Mouse (Mus musculus): ENCODE data around the gene Snx27. TPM values are rescaled to one million over a fixed set of nuclear protein-coding genes. Genes with fewer than 3 reads are reported as not detected.
A peak's percentile ranks its signal among the peaks of the same experiment; 100 is the strongest.

The Snx27 gene
- polyA plus RNA-seq, 2 experiments = 24.3 to 37.2 TPM

- Histone ChIP-seq H3K9me3 (ENCODE audit: control insufficient read depth, low read length) (no peaks in the 10 kb centered on the region), H3K4me1 (ENCODE audit: control insufficient read depth, insufficient read depth, low read length) (peaks cover 5% of the 10 kb centered on the region; the same call in 1 of the 2 replicates), H3K9ac (ENCODE audit: low read depth, low read length, severe bottlenecking) (no peak overlapping the region), H3K4me2 (replicated peaks; ENCODE audit: low read depth, low read length, severe bottlenecking) (no peak overlapping the region), H3K36me3 (ENCODE audit: control insufficient read depth, insufficient read depth, low read length) (no peaks in the 10 kb centered on the region), H3K27me3 (ENCODE audit: control insufficient read depth, insufficient read depth, low read length) (0 out of 2 replicates have a peak, but pooled peaks cover 1% of the 10 kb centered on the region), H3K4me3 (replicated peaks; ENCODE audit: low read length) (no peak overlapping the region), H3K27ac (replicated peaks; ENCODE audit: low read depth, low read length) (no peak overlapping the region)
- TF ChIP-seq POLR2A (IDR thresholded peaks at IDR 0.05; ENCODE audit: borderline replicate concordance, extremely low read depth, insufficient read depth, insufficient read length) = no peak
- no peak for ATAC-seq (ENCODE audit: low FRiP score, low read depth)
- WGBS = 29% methylated on average over 19 of the region's 20 CpGs
- DNase-seq (ENCODE audit: low spot score) = no peak
Observed at GRCm38 (mm10) chr3:94483790-94484439, 98.6 kb downstream of the Snx27 start.

- 91% methylated on average over 17 of the region's 17 CpGs for WGBS
Observed at GRCm38 (mm10) chr3:94482764-94483385, 99.6 kb downstream of the Snx27 start.

GRCm38 (mm10) chr3:94481429-94481828 lies 101.1 kb downstream of the Snx27 start:
- WGBS = 73% methylated on average over 4 of the region's 4 CpGs
- ATAC-seq (ENCODE audit: low FRiP score, low read depth) (no peak), DNase-seq (ENCODE audit: low spot score) (no peak)
- Histone ChIP-seq H3K4me1 (ENCODE audit: control insufficient read depth, insufficient read depth, low read length) (peaks cover 5% of the 10 kb centered on the region; the same call in 1 of the 2 replicates), H3K27ac (replicated peaks; ENCODE audit: low read depth, low read length) (no peak overlapping the region), H3K4me3 (replicated peaks; ENCODE audit: low read length) (no peak overlapping the region), H3K9ac (ENCODE audit: low read depth, low read length, severe bottlenecking) (no peak overlapping the region), H3K9me3 (ENCODE audit: control insufficient read depth, low read length) (no peaks in the 10 kb centered on the region), H3K4me2 (replicated peaks; ENCODE audit: low read depth, low read length, severe bottlenecking) (no peak overlapping the region), H3K27me3 (ENCODE audit: control insufficient read depth, insufficient read depth, low read length) (0 out of 2 replicates have a peak, but pooled peaks cover 10% of the 10 kb centered on the region), H3K36me3 (ENCODE audit: control insufficient read depth, insufficient read depth, low read length) (no peaks in the 10 kb centered on the region)
- TF ChIP-seq POLR2A (IDR thresholded peaks at IDR 0.05; ENCODE audit: borderline replicate concordance, extremely low read depth, insufficient read depth, insufficient read length) = no peak

More at GRCm38 (mm10) chr3:94482764-94483385, 99.6 kb downstream of the Snx27 start:
- H3K36me3 ChIP-seq (ENCODE audit: control insufficient read depth, insufficient read depth, low read length) = no peaks in the 10 kb centered on the region
- H3K4me1 ChIP-seq (ENCODE audit: control insufficient read depth, insufficient read depth, low read length) = peaks cover 5% of the 10 kb centered on the region; the same call in 1 of the 2 replicates
- H3K4me2 ChIP-seq (replicated peaks; ENCODE audit: low read depth, low read length, severe bottlenecking) = no peak overlapping the region
- no peak overlapping the region for H3K4me3 ChIP-seq (replicated peaks; ENCODE audit: low read length)
- ATAC-seq (ENCODE audit: low FRiP score, low read depth) (no peak), DNase-seq (ENCODE audit: low spot score) (no peak)
- TF ChIP-seq POLR2A (IDR thresholded peaks at IDR 0.05; ENCODE audit: borderline replicate concordance, extremely low read depth, insufficient read depth, insufficient read length) = no peak
- no peak overlapping the region for H3K27ac ChIP-seq (replicated peaks; ENCODE audit: low read depth, low read length)
- no peaks in the 10 kb centered on the region for H3K9me3 ChIP-seq (ENCODE audit: control insufficient read depth, low read length)
- H3K9ac ChIP-seq (ENCODE audit: low read depth, low read length, severe bottlenecking) = no peak overlapping the region
- 0 out of 2 replicates have a peak, but pooled peaks cover 10% of the 10 kb centered on the region for H3K27me3 ChIP-seq (ENCODE audit: control insufficient read depth, insufficient read depth, low read length)

GRCm38 (mm10) chr3:94480291-94480884 lies 102.1 kb downstream of the Snx27 start, which contains the start of gene Riiad1:
TSS of gene Riiad1 (minus strand) at chr3:94480341.
- no peak for DNase-seq (ENCODE audit: low spot score)
- Histone ChIP-seq H3K4me1 (ENCODE audit: control insufficient read depth, insufficient read depth, low read length) (peaks cover 3% of the 10 kb centered on the region; the same call in 1 of the 2 replicates), H3K36me3 (ENCODE audit: control insufficient read depth, insufficient read depth, low read length) (no peaks in the 10 kb centered on the region), H3K4me2 (replicated peaks; ENCODE audit: low read depth, low read length, severe bottlenecking) (0 out of 2 replicates have a peak within 1 kb of the TSS, but pooled peaks have one; percentile 3), H3K9me3 (ENCODE audit: control insufficient read depth, low read length) (no peaks in the 10 kb centered on the region), H3K4me3 (replicated peaks; ENCODE audit: low read length) (no peak within 1 kb of the TSS), H3K9ac (ENCODE audit: low read depth, low read length, severe bottlenecking) (no peak within 1 kb of the TSS), H3K27me3 (ENCODE audit: control insufficient read depth, insufficient read depth, low read length) (0 out of 2 replicates have a peak, but pooled peaks cover 10% of the 10 kb centered on the region), H3K27ac (replicated peaks; ENCODE audit: low read depth, low read length) (no peak within 1 kb of the TSS)
- no peak for ATAC-seq (ENCODE audit: low FRiP score, low read depth)
- 10% methylated on average over 15 of the region's 16 CpGs for WGBS
- no peak for TF ChIP-seq POLR2A (IDR thresholded peaks at IDR 0.05; ENCODE audit: borderline replicate concordance, extremely low read depth, insufficient read depth, insufficient read length)

- TF ChIP-seq POLR2A (IDR thresholded peaks at IDR 0.05; ENCODE audit: borderline replicate concordance, extremely low read depth, insufficient read depth, insufficient read length) = no peak
- no peak overlapping the region for H3K4me3 ChIP-seq (replicated peaks; ENCODE audit: low read length)
- no peak overlapping the region for H3K27ac ChIP-seq (replicated peaks; ENCODE audit: low read depth, low read length)
- peaks cover 3% of the 10 kb centered on the region; the same call in 1 of the 2 replicates for H3K4me1 ChIP-seq (ENCODE audit: control insufficient read depth, insufficient read depth, low read length)
- 9% methylated on average over 11 of the region's 11 CpGs for WGBS
- H3K36me3 ChIP-seq (ENCODE audit: control insufficient read depth, insufficient read depth, low read length) = no peaks in the 10 kb centered on the region
- ATAC-seq (ENCODE audit: low FRiP score, low read depth) (no peak), DNase-seq (ENCODE audit: low spot score) (peak; percentile 50)
- no peaks in the 10 kb centered on the region for H3K9me3 ChIP-seq (ENCODE audit: control insufficient read depth, low read length)
- H3K27me3 ChIP-seq (ENCODE audit: control insufficient read depth, insufficient read depth, low read length) = 0 out of 2 replicates have a peak, but pooled peaks cover 10% of the 10 kb centered on the region
- 0 out of 2 replicates have a peak overlapping the region, but pooled peaks have one; percentile 3 for H3K4me2 ChIP-seq (replicated peaks; ENCODE audit: low read depth, low read length, severe bottlenecking)
- no peak overlapping the region for H3K9ac ChIP-seq (ENCODE audit: low read depth, low read length, severe bottlenecking)
Observed at GRCm38 (mm10) chr3:94479564-94479963, 103.0 kb downstream of the Snx27 start.

Data from limb, embryonic 14.5 days (tissue).